Mouse (Mus musculus): Measurements from ENCODE around the gene Ccdc158.

DNA sequence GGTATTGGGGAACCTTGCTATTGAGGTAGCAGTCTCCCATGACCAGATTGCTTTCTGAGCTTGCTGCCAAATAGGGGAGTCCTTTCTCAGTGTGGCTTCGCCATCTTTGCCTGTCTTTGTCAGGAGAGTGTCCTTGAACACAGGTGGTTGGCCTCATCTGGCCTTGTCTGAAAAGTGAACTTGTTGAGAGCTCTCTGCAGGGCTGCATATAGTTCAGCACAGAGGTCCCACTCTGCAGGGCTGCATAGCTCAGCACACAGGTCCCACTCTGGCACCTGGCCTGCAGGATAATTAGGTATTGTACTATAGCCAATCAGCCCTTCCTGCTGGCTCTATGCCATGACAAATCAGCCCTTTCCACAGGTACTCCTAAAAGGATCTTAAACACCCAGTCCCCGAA, 114.9 kb downstream of the Ccdc158 start:
- TF ChIP-seq POLR2A (IDR thresholded peaks at IDR 0.05; ENCODE audit: insufficient read length, low read depth) (no peak), E2F4 (IDR thresholded peaks at IDR 0.05; ENCODE audit: insufficient read depth) (no peak), MAX (IDR thresholded peaks at IDR 0.05; ENCODE audit: low read depth) (no peak)
